Mouse (Mus musculus): ENCODE data around the gene Mylip. TPM values are rescaled to one million over a fixed set of nuclear protein-coding genes. Genes with fewer than 3 reads are reported as not detected.

The Mylip gene
- total and polyA plus RNA-seq, 3 experiments = 0.13 TPM; not detected in 2

- Histone ChIP-seq H3K27ac (ENCODE audit: insufficient read depth, low read depth) (no peak overlapping the region), H3K4me2 (ENCODE audit: insufficient read depth, low read depth, poor library complexity, severe bottlenecking) (no peak overlapping the region), H3K36me3 (replicated peaks in 1 of 2; ENCODE audit: control insufficient read depth in 1 of 2, insufficient read depth in 1 of 2, low read length in 1 of 2) (no peaks in the 10 kb centered on the region), H3K27me3 (replicated peaks) (no peaks in the 10 kb centered on the region), H3K9me3 (replicated peaks; ENCODE audit: low read length) (no peaks in the 10 kb centered on the region), H3K4me1 (ENCODE audit: control insufficient read depth in 1 of 2, insufficient read depth in 2 of 2) (no peaks in the 10 kb centered on the region; a peak in 1 of 4 replicates), H3K9ac (ENCODE audit: insufficient read depth, low read depth) (no peak overlapping the region), H3K79me2 (replicated peaks; ENCODE audit: control insufficient read depth, extremely low read depth, insufficient read depth, poor library complexity, severe bottlenecking) (no peaks in the 10 kb centered on the region), H3K4me3 (replicated peaks in 1 of 3; ENCODE audit: low read depth in 2 of 3, low read length in 2 of 3, poor library complexity in 1 of 3) (no peak overlapping the region)
- no peak for DNase-seq (ENCODE audit: extremely low read depth)
- dilution Hi-C loops (cut with MboI; ENCODE audit: extremely low pct_ligation_motif_present, extremely low pct_unique_long_range_greater_than_20kb, low sequenced_read_pairs) (no loop called here), in situ Hi-C loops (cut with MboI; ENCODE audit: low pct_ligation_motif_present, low pct_unique_long_range_greater_than_20kb, low sequenced_read_pairs) (no loop called here)
- no peak for TF ChIP-seq SIN3A (IDR thresholded peaks at IDR 0.05; ENCODE audit: low read length)
- no peak for TF ChIP-seq ELF1 (IDR thresholded peaks at IDR 0.05; ENCODE audit: low read depth, low read length)
Observed at GRCm38 (mm10) chr13:45397896-45398805, 8.6 kb downstream of the Mylip start.

GRCm38 (mm10) chr13:45400700-45401099, 11.2 kb downstream of the Mylip start:
- no peak overlapping the region for H3K4me2 ChIP-seq (ENCODE audit: insufficient read depth, low read depth, poor library complexity, severe bottlenecking)
- H3K4me1 ChIP-seq (ENCODE audit: control insufficient read depth in 1 of 2, insufficient read depth in 2 of 2) = no peaks in the 10 kb centered on the region; a peak in 1 of 4 replicates
- no peak for DNase-seq (ENCODE audit: extremely low read depth)
- dilution Hi-C loops (cut with MboI; ENCODE audit: extremely low pct_ligation_motif_present, extremely low pct_unique_long_range_greater_than_20kb, low sequenced_read_pairs) = no loop called here
- no peak overlapping the region for H3K9ac ChIP-seq (ENCODE audit: insufficient read depth, low read depth)
- no peaks in the 10 kb centered on the region for H3K36me3 ChIP-seq (replicated peaks in 1 of 2; ENCODE audit: control insufficient read depth in 1 of 2, insufficient read depth in 1 of 2, low read length in 1 of 2)
- H3K27me3 ChIP-seq (replicated peaks) = no peaks in the 10 kb centered on the region
- H3K79me2 ChIP-seq (replicated peaks; ENCODE audit: control insufficient read depth, extremely low read depth, insufficient read depth, poor library complexity, severe bottlenecking) = no peaks in the 10 kb centered on the region
- H3K9me3 ChIP-seq (replicated peaks; ENCODE audit: low read length) = no peaks in the 10 kb centered on the region
- in situ Hi-C loops (cut with MboI; ENCODE audit: low pct_ligation_motif_present, low pct_unique_long_range_greater_than_20kb, low sequenced_read_pairs) = no loop called here
- H3K27ac ChIP-seq (ENCODE audit: insufficient read depth, low read depth) = no peak overlapping the region
- no peak overlapping the region for H3K4me3 ChIP-seq (replicated peaks in 1 of 3; ENCODE audit: low read depth in 2 of 3, low read length in 2 of 3, poor library complexity in 1 of 3)
- no peak for TF ChIP-seq MAZ (IDR thresholded peaks at IDR 0.05; ENCODE audit: low read depth, low read length)
- TF ChIP-seq CTCF (conservative IDR thresholded peaks at IDR 0.05 in 1 of 2, IDR thresholded peaks at IDR 0.05 in 1 of 2; ENCODE audit: low read depth in 2 of 2, low read length in 2 of 2) = no peak
- TF ChIP-seq KAT2A (IDR thresholded peaks at IDR 0.05; ENCODE audit: insufficient replicate concordance, low read length) = no peak
- no peak for TF ChIP-seq RAD21 (IDR thresholded peaks at IDR 0.05; ENCODE audit: low read depth, low read length)
- TF ChIP-seq ETS1 (conservative IDR thresholded peaks at IDR 0.05; ENCODE audit: low read depth, low read length) = no peak
- no peak for TF ChIP-seq ELF1 (IDR thresholded peaks at IDR 0.05; ENCODE audit: low read depth, low read length)

- Histone ChIP-seq H3K9ac (ENCODE audit: insufficient read depth, low read depth) (no peak overlapping the region), H3K4me3 (replicated peaks in 1 of 3; ENCODE audit: low read depth in 2 of 3, low read length in 2 of 3, poor library complexity in 1 of 3) (no peak overlapping the region), H3K4me2 (ENCODE audit: insufficient read depth, low read depth, poor library complexity, severe bottlenecking) (no peak overlapping the region), H3K79me2 (replicated peaks; ENCODE audit: control insufficient read depth, extremely low read depth, insufficient read depth, poor library complexity, severe bottlenecking) (no peaks in the 10 kb centered on the region), H3K27ac (ENCODE audit: insufficient read depth, low read depth) (no peak overlapping the region), H3K27me3 (replicated peaks) (no peaks in the 10 kb centered on the region), H3K4me1 (ENCODE audit: control insufficient read depth in 1 of 2, insufficient read depth in 2 of 2) (no peaks in the 10 kb centered on the region; a peak in 1 of 4 replicates), H3K36me3 (replicated peaks in 1 of 2; ENCODE audit: control insufficient read depth in 1 of 2, insufficient read depth in 1 of 2, low read length in 1 of 2) (no peaks in the 10 kb centered on the region), H3K9me3 (replicated peaks; ENCODE audit: low read length) (no peaks in the 10 kb centered on the region)
- dilution Hi-C loops (cut with MboI; ENCODE audit: extremely low pct_ligation_motif_present, extremely low pct_unique_long_range_greater_than_20kb, low sequenced_read_pairs) (no loop called here), in situ Hi-C loops (cut with MboI; ENCODE audit: low pct_ligation_motif_present, low pct_unique_long_range_greater_than_20kb, low sequenced_read_pairs) (no loop called here)
- DNase-seq (ENCODE audit: extremely low read depth) = no peak
- TF ChIP-seq RAD21 (IDR thresholded peaks at IDR 0.05; ENCODE audit: low read depth, low read length) (no peak), SMC3 (IDR thresholded peaks at IDR 0.05; ENCODE audit: low read depth, low read length) (no peak), ZMIZ1 (IDR thresholded peaks at IDR 0.05; ENCODE audit: low read depth, low read length) (no peak), PAX5 (IDR thresholded peaks at IDR 0.05; ENCODE audit: low read length) (no peak), ZC3H11A (IDR thresholded peaks at IDR 0.05; ENCODE audit: low read depth, low read length) (no peak), E2F4 (IDR thresholded peaks at IDR 0.05; ENCODE audit: insufficient replicate concordance, low read depth, low read length) (no peak), RCOR1 (conservative IDR thresholded peaks at IDR 0.05; ENCODE audit: low read depth, low read length) (no peak)
Observed at GRCm38 (mm10) chr13:45401816-45402215, 12.3 kb downstream of the Mylip start.

Measured in CH12.LX (cell line).